Mouse (Mus musculus) lung, adult 2 months (tissue): Measurements from ENCODE around the gene Mcl1. TPM values are rescaled to one million over a fixed set of nuclear protein-coding genes. Genes with fewer than 3 reads are reported as not detected.

Experiments used
- DNase-seq: peaks from one replicate; pipeline ENCODE4 v3.0.0; 2022
- H3K4me1 ChIP-seq: fragments of 200-500 bp; 2 replicates; pipeline ENCODE4 v1.6.1; 2011; ENCODE audit warnings: low read length; ENCODE audit not compliant: control insufficient read depth, insufficient read depth
- H3K4me3 ChIP-seq: fragments of 200-500 bp; replicated peaks from 2 replicates; pipeline ENCODE3; 2011; ENCODE audit warnings: low read depth, mild to moderate bottlenecking, control low read depth, low read length; ENCODE audit errors: extremely low read depth
- CTCF ChIP-seq: fragments of 200-500 bp; IDR thresholded peaks from 2 replicates; pipeline ENCODE4 v1.5.1; 2011; ENCODE audit warnings: mild to moderate bottlenecking, low read length, control low read depth; ENCODE audit not compliant: insufficient read depth
- POLR2A ChIP-seq: fragments of 200-500 bp; IDR thresholded peaks from 2 replicates; pipeline ENCODE4 v1.6.1; 2011; ENCODE audit warnings: low read depth, mild to moderate bottlenecking, control low read depth, low read length, borderline replicate concordance; ENCODE audit errors: extremely low read depth
- WGBS: fragments of 180-500 bp; shearing (Covaris S2); methylation state at CpG from one replicate; pipeline ENCODE4 v1.1.7; 2018; 5-methylcytosine and 5-hydroxymethylcytosine counted together
- polyA plus RNA-seq: library from polyadenylated mRNA; depleted of rRNA; stranded (reverse); fragments of >200 nt; gene quantifications from 2 replicates; pipeline ENCODE4 v1.2.3, GENCODE M21; 2012

Mcl1 gene
- polyA plus RNA-seq, 1 experiment, result 89.2 TPM

DNA sequence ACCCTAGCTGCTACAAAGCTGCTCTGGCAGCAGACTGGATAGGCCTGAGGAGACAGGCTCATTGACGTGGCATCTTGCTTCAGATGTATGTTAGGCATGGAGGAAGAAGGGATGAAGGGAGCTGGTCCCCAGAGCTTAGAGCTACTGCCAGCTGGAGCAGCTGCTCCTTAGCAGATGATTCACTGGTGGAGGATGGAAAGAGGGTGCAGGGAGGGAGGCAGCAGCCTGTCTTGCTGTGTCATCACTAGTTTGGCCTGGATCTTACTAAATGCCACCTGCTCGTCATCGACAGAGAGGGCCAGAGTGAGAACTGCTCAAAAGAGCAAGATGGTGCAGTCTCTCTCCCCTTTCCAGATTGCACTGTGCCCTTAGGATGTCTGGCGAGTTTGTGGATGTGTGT, 28.8 kb upstream of the Mcl1 start:
- Histone ChIP-seq H3K4me1 (peaks cover 2% of the 10 kb centered on the region; the same call in 1 of the 2 replicates), H3K4me3 (no peak overlapping the region)
- TF ChIP-seq POLR2A (no peak), CTCF (no peak)
- 74% methylated on average over 4 of the region's 4 CpGs for WGBS
- DNase-seq, result no peak

DNA sequence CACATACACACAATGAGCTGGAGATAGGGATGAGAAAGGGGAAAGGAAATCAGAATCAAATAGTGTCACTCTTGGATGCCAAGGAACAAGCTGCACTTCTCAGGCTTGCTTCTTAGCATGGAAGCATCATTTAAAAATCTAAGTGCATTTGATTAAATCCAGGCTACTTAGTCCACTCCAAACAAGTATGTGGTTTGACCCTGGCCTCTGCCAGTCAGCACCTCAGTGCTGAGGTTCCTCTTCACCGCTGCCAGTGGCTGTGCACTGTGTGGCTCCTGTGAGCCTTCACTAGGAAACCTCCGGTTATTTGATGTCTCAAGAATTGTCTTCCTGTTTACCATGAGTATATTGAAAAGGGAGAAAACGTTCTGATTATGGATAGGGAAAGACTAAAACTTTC, 27.7 kb upstream of the Mcl1 start:
- WGBS, result 40% methylated on average over 3 of the region's 3 CpGs
- no peak for TF ChIP-seq CTCF
- no peak for TF ChIP-seq POLR2A
- no peaks in the 10 kb centered on the region; the same call in 1 of the 2 replicates for H3K4me1 ChIP-seq
- no peak for DNase-seq
- no peak overlapping the region for H3K4me3 ChIP-seq

DNA sequence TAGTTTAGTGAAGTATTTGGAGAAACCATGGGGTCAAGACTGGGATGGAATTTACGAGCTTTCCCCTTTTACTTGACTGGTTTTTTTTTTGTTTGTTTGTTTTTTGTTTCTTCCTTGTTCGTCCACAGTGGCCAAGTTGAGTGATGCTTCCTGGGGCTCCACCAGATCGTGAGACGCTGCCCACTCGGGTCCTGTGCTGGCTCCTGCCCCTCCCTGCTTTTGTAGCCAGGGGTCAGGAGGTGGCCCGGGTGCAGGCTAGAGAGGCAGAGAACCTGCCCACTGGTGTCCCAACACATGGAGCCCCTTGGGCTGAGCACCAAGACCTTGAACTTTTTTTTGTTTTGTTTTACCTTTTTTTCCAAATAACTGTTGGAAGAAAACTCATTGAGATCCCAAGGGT, 27.3 kb upstream of the Mcl1 start:
- no peak for TF ChIP-seq CTCF
- TF ChIP-seq POLR2A, result no peak
- WGBS, result 56% methylated on average over 6 of the region's 6 CpGs
- Histone ChIP-seq H3K4me1 (peaks cover 4% of the 10 kb centered on the region; the same call in 1 of the 2 replicates), H3K4me3 (no peak overlapping the region)
- no peak for DNase-seq

DNA sequence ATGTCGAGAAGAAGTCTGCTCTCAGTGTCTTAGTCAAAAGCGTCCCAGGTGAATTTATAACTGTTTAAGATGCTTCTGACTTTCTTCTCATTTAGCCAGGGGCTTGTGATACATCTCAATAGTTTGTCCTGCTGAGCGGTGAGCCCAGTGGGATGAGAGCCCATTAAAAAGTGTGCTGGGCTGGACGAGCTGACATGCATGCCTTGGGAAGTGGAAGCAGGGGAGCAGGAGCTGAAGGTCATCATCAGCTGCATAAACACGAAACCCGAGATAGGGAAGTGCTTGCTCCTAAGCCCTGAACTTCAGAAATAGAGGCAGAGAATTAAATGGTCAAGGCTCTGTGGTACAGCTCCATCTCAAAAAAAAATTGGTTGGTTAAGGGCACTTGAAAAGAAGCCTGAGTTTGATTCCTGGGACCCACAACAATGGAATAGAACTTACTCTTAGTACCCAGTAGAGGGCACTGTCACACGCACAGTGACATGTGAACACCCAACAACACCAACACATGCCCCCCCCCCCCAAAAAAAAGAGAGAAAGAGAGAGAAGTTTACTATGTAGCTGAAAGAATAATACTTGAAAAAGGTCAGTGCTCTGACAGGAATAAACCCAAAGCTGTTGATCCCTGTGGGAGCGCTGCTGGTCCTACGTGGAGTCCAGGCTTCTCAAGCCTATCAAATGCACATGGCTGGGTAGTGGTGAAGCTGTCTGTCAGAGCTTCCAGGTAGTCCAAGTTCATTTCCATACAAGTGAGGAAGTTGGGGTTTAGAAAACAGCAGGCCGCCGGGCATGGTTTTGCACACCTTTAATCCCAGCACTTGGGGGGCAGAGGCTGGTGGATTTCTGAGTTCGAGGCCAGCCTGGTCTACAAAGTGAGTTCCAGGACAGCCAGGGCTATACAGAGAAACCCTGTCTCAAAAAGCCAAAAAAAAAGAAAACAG, 25.7 kb upstream of the Mcl1 start:
- no peak overlapping the region for H3K4me3 ChIP-seq

DNA sequence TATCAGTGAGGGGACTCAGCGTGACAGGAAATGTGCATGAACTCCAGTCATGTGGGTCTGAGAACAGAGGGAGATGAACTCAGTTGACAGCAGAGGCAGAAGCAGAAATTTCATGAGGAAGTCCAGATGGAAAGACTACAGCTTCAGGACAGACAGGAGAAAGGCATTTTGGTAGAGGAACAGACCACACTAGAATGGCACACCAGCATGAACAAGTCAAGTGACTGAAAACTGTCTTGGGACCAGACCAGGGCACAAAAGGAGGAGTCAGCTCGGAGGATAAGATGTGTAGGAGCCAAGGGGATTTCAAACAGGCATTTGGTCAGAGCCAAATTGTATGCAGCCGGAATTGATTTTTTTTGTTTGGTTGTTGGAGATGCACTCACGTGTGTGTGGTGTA, 23.0 kb upstream of the Mcl1 start:
- 66% methylated on average over 4 of the region's 4 CpGs for WGBS
- DNase-seq, result no peak
- H3K4me3 ChIP-seq, result no peak overlapping the region
- peaks cover 4% of the 10 kb centered on the region; the same call in 1 of the 2 replicates for H3K4me1 ChIP-seq
- no peak for TF ChIP-seq CTCF
- no peak for TF ChIP-seq POLR2A

More for the DNA sequence above, 25.7 kb upstream of the Mcl1 start:
- TF ChIP-seq CTCF (no peak), POLR2A (no peak)
- H3K4me1 ChIP-seq, result peaks cover 4% of the 10 kb centered on the region; the same call in 1 of the 2 replicates
- no peak for DNase-seq
- WGBS, result 60% methylated on average over 12 of the region's 12 CpGs

DNA sequence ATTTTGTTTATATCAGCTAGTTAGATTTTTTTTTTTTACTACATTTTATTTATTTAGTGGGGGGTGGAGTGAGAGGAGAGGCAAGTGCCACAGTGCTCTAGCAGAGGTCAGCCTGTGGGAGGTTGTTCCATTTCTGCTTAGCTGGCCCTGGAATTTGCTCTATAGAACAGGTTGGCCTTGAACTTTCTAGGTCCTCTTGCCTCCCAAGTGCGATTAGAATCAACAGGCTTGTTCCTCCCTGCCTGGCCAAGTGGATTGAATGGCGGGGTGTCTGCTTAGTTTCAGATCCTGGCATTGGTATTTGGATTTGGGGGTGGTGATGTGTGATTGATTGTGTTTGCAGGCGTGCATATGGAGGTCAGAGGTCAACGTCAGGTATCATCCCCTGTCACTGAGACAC, 22.5 kb upstream of the Mcl1 start:
- no peak for DNase-seq
- H3K4me1 ChIP-seq, result peaks cover 4% of the 10 kb centered on the region; the same call in 1 of the 2 replicates
- WGBS, result 76% methylated on average over 4 of the region's 4 CpGs
- H3K4me3 ChIP-seq, result no peak overlapping the region
- TF ChIP-seq POLR2A, result no peak

DNA sequence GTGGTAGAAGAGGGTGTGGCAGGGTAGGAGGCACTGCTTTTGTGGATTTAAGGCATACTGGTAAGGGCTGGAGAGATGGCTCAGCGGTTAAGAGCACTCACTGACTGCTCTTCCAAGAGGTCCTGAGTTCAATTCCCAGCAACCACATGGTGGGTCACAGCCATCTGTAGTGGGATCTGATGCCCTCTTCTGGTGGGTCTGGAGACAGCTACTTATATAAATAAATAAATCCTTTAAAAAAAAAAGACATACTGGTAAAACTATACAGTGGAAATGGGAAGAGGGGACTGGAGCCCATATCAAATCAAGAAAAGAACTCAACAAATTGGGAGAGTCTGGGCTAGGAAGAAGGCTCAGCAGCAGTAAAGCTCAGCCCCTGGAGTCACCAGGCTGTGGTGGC, 18.9 kb upstream of the Mcl1 start:
- no peak for DNase-seq
- peaks cover 4% of the 10 kb centered on the region; the same call in 1 of the 2 replicates for H3K4me1 ChIP-seq
- no peak overlapping the region for H3K4me3 ChIP-seq
- WGBS, result 83% methylated on average over 1 of the region's 1 CpGs
- TF ChIP-seq POLR2A, result no peak
- peak; percentile 15; the same call in 1 of the 2 replicates for TF ChIP-seq CTCF

DNA sequence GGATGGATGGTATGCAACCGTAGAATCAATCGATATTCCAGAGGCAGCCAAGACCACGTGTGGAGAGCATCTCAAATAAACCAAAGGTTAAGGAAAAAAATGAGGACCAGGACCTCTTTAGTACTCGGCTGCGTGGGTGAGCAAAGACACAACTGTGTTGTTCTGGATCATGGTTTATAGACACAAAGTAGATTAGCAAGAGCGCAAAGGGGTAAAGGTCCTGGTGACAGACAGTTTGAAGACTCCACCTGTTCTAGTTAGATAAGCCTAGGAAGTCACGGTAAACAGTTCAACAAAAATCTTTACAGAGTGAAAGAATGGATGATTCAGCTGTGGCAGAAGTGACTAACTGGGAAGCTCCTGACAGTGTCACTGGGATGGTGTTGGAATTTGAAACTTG, 15.5 kb upstream of the Mcl1 start:
- 69% methylated on average over 7 of the region's 7 CpGs for WGBS

DNA sequence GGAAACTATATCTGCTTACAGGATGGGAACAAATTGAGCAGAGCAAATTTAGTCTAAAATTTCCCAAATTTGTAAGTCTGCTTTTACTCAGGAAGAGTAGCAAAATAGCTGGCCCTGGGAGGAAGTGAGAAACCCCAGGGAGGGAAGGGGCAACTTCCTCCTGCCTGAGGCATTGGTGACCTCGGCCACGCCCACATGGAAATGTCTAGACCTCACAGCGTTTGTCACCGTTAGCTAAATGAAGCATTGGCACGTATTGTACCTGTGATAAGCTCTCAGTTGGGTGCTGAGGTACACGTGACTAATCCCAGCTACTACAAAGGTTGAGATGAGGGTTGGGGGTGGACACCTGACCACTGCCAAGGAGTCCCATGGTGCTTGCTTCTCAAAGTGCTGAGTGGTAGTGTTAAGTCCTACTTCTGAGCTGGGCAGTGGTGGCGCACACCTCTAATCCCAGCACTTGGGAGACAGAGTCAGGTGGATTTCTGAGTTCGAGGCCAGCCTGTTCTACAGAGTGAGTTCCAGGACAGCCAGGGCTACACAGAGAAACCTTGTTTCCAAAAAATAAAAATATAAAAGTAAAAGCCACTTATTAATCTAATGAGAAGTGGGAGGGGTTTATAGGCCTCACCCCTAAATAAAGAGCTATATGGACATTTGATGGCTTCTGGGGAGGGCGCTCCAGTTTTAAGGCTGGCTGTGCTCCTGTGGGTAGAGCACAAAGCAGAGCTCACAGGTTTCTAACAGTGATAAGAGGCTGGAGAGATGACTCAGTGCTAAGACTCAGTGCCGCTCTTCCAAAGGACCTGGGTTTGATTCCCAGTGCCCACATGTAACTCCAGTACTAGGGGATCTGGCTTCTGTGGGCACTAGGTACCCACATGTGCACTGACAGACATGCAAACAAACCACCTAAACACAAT, 13.0 kb upstream of the Mcl1 start:
- 50% methylated on average over 10 of the region's 10 CpGs for WGBS
- TF ChIP-seq POLR2A (no peak), CTCF (no peak)
- Histone ChIP-seq H3K4me1 (peaks cover 6% of the 10 kb centered on the region), H3K4me3 (no peak overlapping the region)
- peak; percentile 27 for DNase-seq

More for the DNA sequence above, 15.5 kb upstream of the Mcl1 start:
- TF ChIP-seq CTCF (no peak), POLR2A (no peak)
- Histone ChIP-seq H3K4me1 (no peaks in the 10 kb centered on the region; the same call in 1 of the 2 replicates), H3K4me3 (no peak overlapping the region)
- DNase-seq, result no peak

DNA sequence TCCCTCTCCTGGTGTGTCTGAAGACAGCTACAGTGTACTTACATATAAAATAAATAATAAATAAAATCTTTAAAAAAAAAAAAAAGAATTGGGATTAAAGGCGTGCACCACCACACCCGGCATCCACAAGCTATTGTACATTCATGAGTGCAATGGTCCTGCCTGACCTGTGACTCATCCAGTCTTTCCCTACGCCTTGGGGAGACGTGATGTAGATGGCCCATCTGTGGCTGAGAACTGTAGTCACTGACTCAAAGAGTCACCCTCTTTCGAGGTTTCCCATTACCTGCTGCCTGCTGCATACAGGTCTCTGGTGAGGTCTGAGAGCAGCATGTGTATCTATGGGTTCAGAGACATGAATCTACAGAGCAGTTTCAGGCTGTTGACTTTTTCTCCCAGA, 10.6 kb upstream of the Mcl1 start:
- H3K4me1 ChIP-seq, result peaks cover 18% of the 10 kb centered on the region
- DNase-seq, result no peak
- TF ChIP-seq CTCF, result no peak
- TF ChIP-seq POLR2A, result no peak
- no peak overlapping the region for H3K4me3 ChIP-seq
- 80% methylated on average over 5 of the region's 5 CpGs for WGBS
